In genomic region chr16:97292484-97293048, GRCm38 (mm10) we compare ENCODE assay signal across 7 mouse cellular contexts.
DNase-seq lines count a peak whose midpoint lies in the region; ATAC-seq and TF ChIP-seq lines count a peak whose summit lies in the region.

No protein-coding gene starts in this region.

- H3K27ac ChIP-seq in hindbrain, embryonic 16.5 days (ENCODE audit: low read depth, low read length): peak overlapping the region; percentile 21; the same call in 1 of the 2 replicates

- TF ChIP-seq CTCF in brain, embryonic 14.5 days (IDR thresholded peaks at IDR 0.05; ENCODE audit: borderline replicate concordance, extremely low read depth, insufficient read depth, insufficient read length): no peak

- no peaks in the 10 kb centered on the region for H3K9me3 ChIP-seq in hindbrain, embryonic 16.5 days (ENCODE audit: control insufficient read depth, low read length)

- TF ChIP-seq POLR2A in brain, embryonic 14.5 days (IDR thresholded peaks at IDR 0.05; ENCODE audit: borderline replicate concordance, extremely low read depth, insufficient read depth, insufficient read length, poor library complexity, severe bottlenecking): no peak

- peak overlapping the region; percentile 24 for H3K4me2 ChIP-seq in hindbrain, embryonic 16.5 days (ENCODE audit: low read length)

- no peaks in the 10 kb centered on the region for H3K36me3 ChIP-seq in hindbrain, embryonic 16.5 days (ENCODE audit: control insufficient read depth, insufficient read depth, low read length)

- peaks cover 13% of the 10 kb centered on the region for H3K4me1 ChIP-seq in hindbrain, embryonic 16.5 days (ENCODE audit: control insufficient read depth, insufficient read depth, low read depth, low read length)

- WGBS in hindbrain, embryonic 16.5 days: 2% methylated on average over 11 of the region's 11 CpGs

- peak; percentile 71 for ATAC-seq in hindbrain, embryonic 16.5 days
- peak; percentile 18 for ATAC-seq in megakaryocyte progenitor cell, adult 5-6 weeks (replicated peaks; ENCODE audit: poor library complexity)
- ATAC-seq in cerebellum, adult (ENCODE audit: insufficient number of reproducible peaks, low FRiP score, low TSS enrichment): no peak
- no peak for ATAC-seq in CD4-positive, CD25-positive, alpha-beta regulatory T cell, adult 4 months

- 0 out of 2 replicates have a peak overlapping the region, but pooled peaks have one; percentile 4 for H3K9ac ChIP-seq in hindbrain, embryonic 16.5 days (ENCODE audit: low read depth, low read length)

- H3K4me3 ChIP-seq in hindbrain, embryonic 16.5 days (ENCODE audit: low read length): no peak overlapping the region

- no peaks in the 10 kb centered on the region for H3K27me3 ChIP-seq in hindbrain, embryonic 16.5 days (replicated peaks; ENCODE audit: control insufficient read depth, insufficient read depth, low read length)

- peak; percentile 46 for DNase-seq in ES-CJ7 (ENCODE audit: low read depth, low spot score)
- peak; percentile 69 for DNase-seq in brain, embryonic 14.5 days (ENCODE audit: low read depth)
- no peak for DNase-seq in right cerebral cortex, adult 18-20 months

Comparison
In these comparisons a context has a peak if more than half of its experiments do, and no peak if none do; other contexts are left out.
1. ATAC-seq: peak in hindbrain, embryonic 16.5 days (single experiment) and megakaryocyte progenitor cell, adult 5-6 weeks (single experiment); none in cerebellum, adult (single experiment) and CD4-positive, CD25-positive, alpha-beta regulatory T cell, adult 4 months (single experiment).